Mouse (Mus musculus) C2C12 (cell line): ENCODE results near the gene Jak3. TPM values are rescaled to one million over a fixed set of nuclear protein-coding genes. Genes with fewer than 3 reads are reported as not detected.

Experiments used
- H3K27me3 ChIP-seq: one replicate; pipeline ENCODE4 v1.6.1; 2011; ENCODE audit not compliant: control insufficient read depth, insufficient read depth, insufficient read length
- H3K36me3 ChIP-seq: one replicate; pipeline ENCODE4 v1.6.1; 2011; ENCODE audit not compliant: control insufficient read depth, insufficient read depth
- H3K4me3 ChIP-seq: one replicate; pipeline ENCODE4 v1.5.1; 2011; ENCODE audit warnings: mild to moderate bottlenecking, control low read depth; ENCODE audit not compliant: poor library complexity, insufficient read depth, severe bottlenecking
- H3K79me2 ChIP-seq: one replicate; pipeline ENCODE4 v1.6.1; 2011; ENCODE audit not compliant: control insufficient read depth, insufficient read depth
- H3K79me3 ChIP-seq: one replicate; pipeline ENCODE4 v1.6.1; 2011; ENCODE audit warnings: low read depth, control low read depth
- H3ac ChIP-seq: one replicate; pipeline ENCODE3; 2011; ENCODE audit warnings: low read depth; ENCODE audit not compliant: control insufficient read depth, insufficient read length
- CEBPB ChIP-seq: IDR thresholded peaks from one replicate; pipeline ENCODE4 v1.6.1; 2011; ENCODE audit warnings: low read depth, mild to moderate bottlenecking, control low read depth, moderate library complexity
- CTCF ChIP-seq: IDR thresholded peaks from one replicate; pipeline ENCODE4 v1.5.1; 2011; ENCODE audit not compliant: control insufficient read depth, insufficient read depth, insufficient read length
- FOSL1 ChIP-seq: IDR thresholded peaks from one replicate; pipeline ENCODE4 v1.8.0; 2011; ENCODE audit warnings: mild to moderate bottlenecking, low read length; ENCODE audit not compliant: poor library complexity, insufficient read depth, severe bottlenecking
- MAX ChIP-seq: IDR thresholded peaks from one replicate; pipeline ENCODE4 v1.6.1; 2011; ENCODE audit warnings: mild to moderate bottlenecking, control low read depth
- MYOD1 ChIP-seq: IDR thresholded peaks from one replicate; pipeline ENCODE4 v1.6.1; 2011; ENCODE audit warnings: low read depth; ENCODE audit not compliant: control insufficient read depth, insufficient read length
- MYOG ChIP-seq: IDR thresholded peaks from one replicate; pipeline ENCODE4 v1.6.1; 2011; ENCODE audit not compliant: control insufficient read depth, insufficient read length; ENCODE audit errors: extremely low read depth
- USF1 ChIP-seq: IDR thresholded peaks from one replicate; pipeline ENCODE4 v1.6.1; 2011; ENCODE audit warnings: low read depth, mild to moderate bottlenecking, control low read depth, moderate library complexity
- long read RNA-seq, 2 experiments: library from polyadenylated mRNA; unstranded; transcript quantifications; one replicate each; pipeline ENCODE4 v2.0.0; 2019 to 2020
- polyA plus RNA-seq: library from polyadenylated mRNA; unstranded; fragments of >200 nt; fragmentation: generic; extraction: Trizol; gene quantifications from one replicate; pipeline ENCODE4 v1.2.1, GENCODE M21; 2012; ENCODE audit warnings: missing spikeins

The Jak3 gene
- 1.2 TPM for polyA plus RNA-seq
- long read RNA-seq, experiment 1, partial matches to known transcripts: 1 of 2 reads
- long read RNA-seq, experiment 1, other reads (novel, unspliced or antisense): 1 of 2 reads
- long read RNA-seq, experiment 2, full-length matches to known transcripts: 9 of 12 reads
- long read RNA-seq, experiment 2, partial matches to known transcripts: 1 of 12 reads
- long read RNA-seq, experiment 2, other reads (novel, unspliced or antisense): 2 of 12 reads

- TF ChIP-seq CTCF: no peak
- no peak for TF ChIP-seq USF1
- TF ChIP-seq CEBPB: no peak
- TF ChIP-seq MYOD1: no peak
- no peak for TF ChIP-seq MAX
- TF ChIP-seq MYOG: no peak
- TF ChIP-seq FOSL1: no peak
- H3K36me3 ChIP-seq: no peaks in the 10 kb centered on the region
- H3K79me2 ChIP-seq: no peaks in the 10 kb centered on the region
- peak within 1 kb of the TSS; percentile 37 for H3K4me3 ChIP-seq
- H3K79me3 ChIP-seq: no peaks in the 10 kb centered on the region
- H3ac ChIP-seq: peak within 1 kb of the TSS; percentile 95
- H3K27me3 ChIP-seq: no peaks in the 10 kb centered on the region
These were observed at the start of gene Jak3 for GRCm38 (mm10) chr8:71676020-71676741. Gene Jak3, plus strand, starts transcription at chr8:71676296.

- peaks cover 42% of the 10 kb centered on the region for H3K36me3 ChIP-seq
- H3K4me3 ChIP-seq: no peak overlapping the region
- no peak overlapping the region for H3ac ChIP-seq
- no peaks in the 10 kb centered on the region for H3K79me3 ChIP-seq
- no peaks in the 10 kb centered on the region for H3K79me2 ChIP-seq
- no peak for TF ChIP-seq CTCF
- no peak for TF ChIP-seq CEBPB
- TF ChIP-seq USF1: no peak
- no peak for TF ChIP-seq MAX
- TF ChIP-seq FOSL1: no peak
- TF ChIP-seq MYOG: no peak
- no peak for TF ChIP-seq MYOD1
- no peaks in the 10 kb centered on the region for H3K27me3 ChIP-seq
These were observed 49.3 kb upstream of the Jak3 start for GRCm38 (mm10) chr8:71626753-71627152.

GRCm38 (mm10) chr8:71627265-71628099 is 48.6 kb upstream of the Jak3 start:
- no peak for TF ChIP-seq CEBPB
- no peak overlapping the region for H3ac ChIP-seq
- H3K79me3 ChIP-seq: no peaks in the 10 kb centered on the region
- no peaks in the 10 kb centered on the region for H3K79me2 ChIP-seq
- H3K4me3 ChIP-seq: no peak overlapping the region
- H3K36me3 ChIP-seq: peaks cover 34% of the 10 kb centered on the region
- no peaks in the 10 kb centered on the region for H3K27me3 ChIP-seq

GRCm38 (mm10) chr8:71628396-71629095 is 47.5 kb upstream of the Jak3 start:
- peak overlapping the region; percentile 55 for H3ac ChIP-seq
- H3K36me3 ChIP-seq: peaks cover 24% of the 10 kb centered on the region
- H3K27me3 ChIP-seq: no peaks in the 10 kb centered on the region
- no peaks in the 10 kb centered on the region for H3K79me2 ChIP-seq
- TF ChIP-seq USF1: no peak
- no peak for TF ChIP-seq CTCF
- TF ChIP-seq MAX: no peak
- no peak for TF ChIP-seq MYOD1
- no peak for TF ChIP-seq FOSL1
- H3K4me3 ChIP-seq: peak overlapping the region; percentile 18
- no peaks in the 10 kb centered on the region for H3K79me3 ChIP-seq

- H3K36me3 ChIP-seq: peaks cover 17% of the 10 kb centered on the region
- H3K4me3 ChIP-seq: peak overlapping the region; percentile 18
- no peak for TF ChIP-seq CEBPB
- peak; percentile 93 for TF ChIP-seq MAX
- TF ChIP-seq MYOD1: no peak
- no peak for TF ChIP-seq FOSL1
- TF ChIP-seq MYOG: no peak
- peak; percentile 21 for TF ChIP-seq CTCF
- TF ChIP-seq USF1: no peak
These were observed 46.9 kb upstream of the Jak3 start for GRCm38 (mm10) chr8:71629096-71629697.

More at GRCm38 (mm10) chr8:71629096-71629697, 46.9 kb upstream of the Jak3 start:
- Histone ChIP-seq H3K79me2 (no peaks in the 10 kb centered on the region), H3ac (peak overlapping the region; percentile 79), H3K79me3 (no peaks in the 10 kb centered on the region), H3K27me3 (no peaks in the 10 kb centered on the region)
